Mouse (Mus musculus) lung, adult 2 months (tissue): ENCODE data around the gene Lss. TPM values are rescaled to one million over a fixed set of nuclear protein-coding genes. Genes with fewer than 3 reads are reported as not detected.

Experiments used
- DNase-seq: peaks from one replicate; pipeline ENCODE4 v3.0.0; 2022
- H3K4me1 ChIP-seq: fragments of 200-500 bp; 2 replicates; pipeline ENCODE4 v1.6.1; 2011; ENCODE audit warnings: low read length; ENCODE audit not compliant: control insufficient read depth, insufficient read depth
- H3K4me3 ChIP-seq: fragments of 200-500 bp; replicated peaks from 2 replicates; pipeline ENCODE3; 2011; ENCODE audit warnings: low read depth, mild to moderate bottlenecking, control low read depth, low read length; ENCODE audit errors: extremely low read depth
- CTCF ChIP-seq: fragments of 200-500 bp; IDR thresholded peaks from 2 replicates; pipeline ENCODE4 v1.5.1; 2011; ENCODE audit warnings: mild to moderate bottlenecking, low read length, control low read depth; ENCODE audit not compliant: insufficient read depth
- POLR2A ChIP-seq: fragments of 200-500 bp; IDR thresholded peaks from 2 replicates; pipeline ENCODE4 v1.6.1; 2011; ENCODE audit warnings: low read depth, mild to moderate bottlenecking, control low read depth, low read length, borderline replicate concordance; ENCODE audit errors: extremely low read depth
- WGBS: fragments of 180-500 bp; shearing (Covaris S2); methylation state at CpG from one replicate; pipeline ENCODE4 v1.1.7; 2018; 5-methylcytosine and 5-hydroxymethylcytosine counted together
- polyA plus RNA-seq: library from polyadenylated mRNA; depleted of rRNA; stranded (reverse); fragments of >200 nt; gene quantifications from 2 replicates; pipeline ENCODE4 v1.2.3, GENCODE M21; 2012; rRNA removed

The Lss gene
- polyA plus RNA-seq, 1 experiment = 30.0 TPM

GRCm38 (mm10) chr10:76602690-76603089 lies 71.3 kb downstream of the Lss start:
- TF ChIP-seq POLR2A = no peak
- no peak for TF ChIP-seq CTCF
- Histone ChIP-seq H3K4me3 (no peak overlapping the region), H3K4me1 (no peaks in the 10 kb centered on the region)
- WGBS = 55% methylated on average over 3 of the region's 3 CpGs
- DNase-seq = no peak

Other genes with a start within 250 kb of the Lss start
- 20.3 and 25.3 TPM in 2 replicates for gene Dip2a, start 186.3 kb upstream of the Lss start, polyA plus RNA-seq
- gene AC141477.1, start 91.1 kb upstream of the Lss start, polyA plus RNA-seq = not detected in 2 replicates
- 35.6 and 38.0 TPM in 2 replicates for gene Pcnt, start 88.8 kb upstream of the Lss start, polyA plus RNA-seq
- gene 2610028H24Rik, start 82.5 kb upstream of the Lss start, polyA plus RNA-seq = 36.0 and 44.3 TPM in 2 replicates
- gene Mcm3ap, start 62.7 kb upstream of the Lss start, polyA plus RNA-seq = 17.6 and 21.0 TPM in 2 replicates
- 2.0 and 2.5 TPM in 2 replicates for gene Ybey, start 62.5 kb upstream of the Lss start, polyA plus RNA-seq
- gene Spatc1l, start 30.7 kb downstream of the Lss start, polyA plus RNA-seq = 0.22 and 0.28 TPM in 2 replicates
- gene Ftcd, start 44.1 kb downstream of the Lss start, polyA plus RNA-seq = 0.03 and 0.24 TPM in 2 replicates
- gene Col6a2, start 92.0 kb downstream of the Lss start, polyA plus RNA-seq = 173 and 175 TPM in 2 replicates
- 203 and 218 TPM in 2 replicates for gene Col6a1, start 194.6 kb downstream of the Lss start, polyA plus RNA-seq